Mouse (Mus musculus) left cerebral cortex, adult 18-20 months (tissue): Measurements from ENCODE around the gene Pfdn2. TPM values are rescaled to one million over a fixed set of nuclear protein-coding genes. Genes with fewer than 3 reads are reported as not detected.

Source experiments
- DNase-seq, 2 experiments: peaks; one replicate each; pipeline ENCODE4 v3.0.0; 2021 to 2022; ENCODE audit warnings: low spot score in 2 of 2, mixed read lengths in 1 of 2
- total RNA-seq, 2 experiments: library from RNA; stranded (reverse); gene quantifications; 2 replicates each; pipeline ENCODE4 v1.2.3; 2021

The Pfdn2 gene
- total RNA-seq, 2 experiments from 2014 or later, result 189 to 191 TPM

- no peak for DNase-seq
Observed at GRCm38 (mm10) chr1:171355812-171356340, 10.4 kb downstream of the Pfdn2 start.

- no peak for DNase-seq
Observed at GRCm38 (mm10) chr1:171356814-171357213, 11.3 kb downstream of the Pfdn2 start.

GRCm38 (mm10) chr1:171358421-171358820, 13.0 kb downstream of the Pfdn2 start:
- no peak for DNase-seq

GRCm38 (mm10) chr1:171360253-171360652, 14.8 kb downstream of the Pfdn2 start:
- peak; percentile 26 to 39 for DNase-seq

GRCm38 (mm10) chr1:171360656-171361055, 15.2 kb downstream of the Pfdn2 start, which contains the start of gene Klhdc9:
Gene Klhdc9, minus strand, starts transcription at chr1:171360798.
- DNase-seq, result peak; percentile 83 to 86

- DNase-seq, result peak; percentile 69 to 79
Observed at GRCm38 (mm10) chr1:171361106-171362103, 15.9 kb downstream of the Pfdn2 start.

GRCm38 (mm10) chr1:171365934-171366333, 20.5 kb downstream of the Pfdn2 start:
- DNase-seq, result no peak

- DNase-seq, result no peak
Observed at GRCm38 (mm10) chr1:171369845-171370556, 24.5 kb downstream of the Pfdn2 start, which contains the start of gene Nectin4. Gene Nectin4, plus strand, starts transcription at chr1:171370099.

- no peak for DNase-seq
Observed at GRCm38 (mm10) chr1:171372880-171373279, 27.4 kb downstream of the Pfdn2 start.

- no peak for DNase-seq
Observed at GRCm38 (mm10) chr1:171373946-171374345, 28.5 kb downstream of the Pfdn2 start.

GRCm38 (mm10) chr1:171375646-171376097, 30.2 kb downstream of the Pfdn2 start:
- DNase-seq, result no peak

GRCm38 (mm10) chr1:171378298-171378697, 32.8 kb downstream of the Pfdn2 start:
- no peak for DNase-seq

- peak; percentile 73 to 81 for DNase-seq
Observed at GRCm38 (mm10) chr1:171379935-171380599, 34.6 kb downstream of the Pfdn2 start.

- no peak for DNase-seq
Observed at GRCm38 (mm10) chr1:171382096-171382620, 36.7 kb downstream of the Pfdn2 start.

- no peak for DNase-seq
Observed at GRCm38 (mm10) chr1:171384361-171384760, 38.9 kb downstream of the Pfdn2 start.

- no peak for DNase-seq
Observed at GRCm38 (mm10) chr1:171385171-171385570, 39.7 kb downstream of the Pfdn2 start.

- no peak for DNase-seq
Observed at GRCm38 (mm10) chr1:171387099-171387498, 41.6 kb downstream of the Pfdn2 start.

- no peak for DNase-seq
Observed at GRCm38 (mm10) chr1:171388376-171389102, 43.1 kb downstream of the Pfdn2 start, which contains the start of gene Arhgap30. Gene Arhgap30, plus strand, starts transcription at chr1:171388954.

- DNase-seq, result no peak
Observed at GRCm38 (mm10) chr1:171390101-171390500, 44.6 kb downstream of the Pfdn2 start.

GRCm38 (mm10) chr1:171401821-171402220, 56.4 kb downstream of the Pfdn2 start:
- no peak for DNase-seq
